Mouse (Mus musculus): ENCODE measurements at regions not wholly inside any gene's neighbourhood (a gene's known extent, or its start where the extent isn't known, plus 50 kb on each side); places are given as distances from the start of the nearest gene placed in this dataset.

DNA sequence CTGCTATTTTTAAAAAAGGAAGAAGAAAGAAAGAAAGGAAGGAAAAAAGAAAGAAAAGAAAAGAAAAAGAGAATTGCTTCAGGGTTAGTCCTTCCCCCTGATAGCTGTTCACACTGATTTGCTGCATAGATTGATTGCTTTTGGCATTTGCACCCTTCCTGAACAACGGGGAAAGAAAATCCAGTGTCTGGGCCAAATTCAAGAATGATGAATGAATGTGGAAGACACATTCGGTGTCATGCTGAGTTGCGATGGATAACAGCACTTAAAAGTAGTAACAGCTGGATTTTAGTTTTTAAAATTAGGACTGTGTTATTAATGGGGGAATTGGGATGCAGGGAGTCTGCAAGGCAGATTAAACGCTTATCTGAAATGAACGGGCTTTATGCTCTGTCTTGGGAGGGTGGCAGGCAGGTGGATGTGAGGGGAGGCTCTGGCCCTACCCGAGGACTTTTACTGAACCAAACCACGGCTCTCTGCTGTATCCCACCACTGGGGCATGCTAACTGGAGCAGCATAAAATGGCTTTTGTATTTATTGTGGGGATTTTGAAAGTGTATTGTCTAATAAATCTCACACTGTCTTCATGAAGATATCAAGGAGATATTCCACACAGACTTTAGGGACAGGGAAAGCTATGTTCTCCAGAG, 114.4 kb downstream of the Lca5 start:
- H3K36me3 ChIP-seq: no peaks in the 10 kb centered on the region
- no peaks in the 10 kb centered on the region for H3K27me3 ChIP-seq (ENCODE audit: insufficient read depth, poor library complexity, severe bottlenecking)
- 57% methylated on average over 7 of the region's 7 CpGs for WGBS
- no peak overlapping the region for H3K4me3 ChIP-seq
- no peak overlapping the region for H3K27ac ChIP-seq
- no peak for DNase-seq (ENCODE audit: low spot score)
- H3K4me1 ChIP-seq: no peaks in the 10 kb centered on the region
- H3K9me3 ChIP-seq: no peaks in the 10 kb centered on the region

DNA sequence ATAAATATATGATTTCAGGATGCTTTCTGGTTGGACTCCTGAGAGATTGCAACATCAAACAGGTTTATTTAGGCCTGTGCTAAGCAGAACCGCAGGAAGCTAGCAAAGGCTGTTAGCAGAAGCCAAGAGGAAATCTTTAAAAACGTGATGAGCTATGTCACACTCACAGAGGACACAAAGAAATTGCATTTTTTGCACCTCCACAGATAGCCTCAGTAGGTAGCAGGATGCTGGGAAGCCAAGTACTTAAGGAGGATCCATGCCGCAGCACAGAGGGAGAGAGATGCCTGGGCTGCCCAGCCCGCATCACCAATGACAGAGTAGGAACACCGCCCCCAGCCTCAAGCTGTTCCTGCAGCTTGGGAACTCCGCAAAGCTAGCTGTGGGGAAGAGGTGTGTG, 115.0 kb downstream of the Lca5 start:
- Histone ChIP-seq H3K4me3 (no peak overlapping the region), H3K36me3 (no peaks in the 10 kb centered on the region), H3K9me3 (no peaks in the 10 kb centered on the region), H3K27ac (no peak overlapping the region), H3K4me1 (no peaks in the 10 kb centered on the region), H3K27me3 (ENCODE audit: insufficient read depth, poor library complexity, severe bottlenecking) (no peaks in the 10 kb centered on the region)
- DNase-seq (ENCODE audit: low spot score): no peak
- WGBS: 13% methylated on average over 6 of the region's 6 CpGs

DNA sequence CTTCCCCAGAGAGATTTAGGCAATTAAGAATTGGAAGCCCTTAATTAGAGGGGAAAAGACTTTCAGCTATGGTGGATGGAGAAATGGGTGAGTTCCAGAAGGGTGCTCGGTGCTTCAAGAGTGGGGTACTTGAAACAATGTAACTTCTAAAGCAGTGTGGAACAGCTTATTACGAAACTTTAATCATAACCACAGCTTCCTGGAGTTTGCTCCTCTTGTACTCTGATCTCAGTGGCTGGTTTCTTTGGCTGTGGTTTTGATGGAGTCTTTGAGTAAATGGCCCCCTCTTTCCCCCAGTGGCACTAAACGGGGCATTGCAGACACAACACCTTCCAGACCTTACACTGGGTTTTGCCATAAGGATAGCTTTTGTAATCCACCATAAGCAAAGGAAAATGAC, 116.6 kb downstream of the Lca5 start:
- Histone ChIP-seq H3K4me3 (no peak overlapping the region), H3K27ac (no peak overlapping the region), H3K27me3 (ENCODE audit: insufficient read depth, poor library complexity, severe bottlenecking) (no peaks in the 10 kb centered on the region), H3K4me1 (no peaks in the 10 kb centered on the region), H3K9me3 (no peaks in the 10 kb centered on the region), H3K36me3 (no peaks in the 10 kb centered on the region)
- 78% methylated on average over 3 of the region's 3 CpGs for WGBS
- DNase-seq (ENCODE audit: low spot score): no peak

DNA sequence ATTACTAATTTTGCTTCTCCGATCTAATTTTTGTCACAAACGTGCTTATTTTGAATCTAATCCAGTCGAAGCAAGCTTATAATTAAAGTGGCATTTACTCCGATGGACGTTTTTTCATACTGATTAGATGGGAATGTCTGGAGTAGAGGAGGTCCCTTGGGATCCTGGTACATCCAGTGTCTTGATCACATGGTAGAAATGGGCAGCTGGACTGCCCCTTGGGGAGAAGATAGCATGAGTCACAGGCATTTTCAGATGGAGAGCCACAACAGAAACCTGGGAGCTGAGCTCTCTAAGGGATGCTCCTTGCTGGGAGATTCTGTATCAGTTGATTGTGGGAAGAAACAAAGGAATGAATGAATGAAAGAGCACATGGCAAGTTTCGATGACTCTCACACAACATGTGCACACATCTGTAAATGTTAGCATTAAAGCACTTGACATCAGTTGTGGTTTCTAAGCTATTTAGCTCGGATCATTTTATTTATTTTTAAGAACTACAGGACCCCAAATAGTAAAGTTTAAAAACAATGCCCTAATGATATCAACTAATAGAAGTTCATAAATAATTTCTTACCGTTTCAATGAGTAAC, 117.8 kb downstream of the Lca5 start:
- H3K4me3 ChIP-seq: no peak overlapping the region
- no peak overlapping the region for H3K27ac ChIP-seq
- no peaks in the 10 kb centered on the region for H3K9me3 ChIP-seq
- no peaks in the 10 kb centered on the region for H3K36me3 ChIP-seq
- no peaks in the 10 kb centered on the region for H3K4me1 ChIP-seq
- no peaks in the 10 kb centered on the region for H3K27me3 ChIP-seq (ENCODE audit: insufficient read depth, poor library complexity, severe bottlenecking)
- DNase-seq (ENCODE audit: low spot score): no peak
- WGBS: 88% methylated on average over 8 of the region's 8 CpGs

DNA sequence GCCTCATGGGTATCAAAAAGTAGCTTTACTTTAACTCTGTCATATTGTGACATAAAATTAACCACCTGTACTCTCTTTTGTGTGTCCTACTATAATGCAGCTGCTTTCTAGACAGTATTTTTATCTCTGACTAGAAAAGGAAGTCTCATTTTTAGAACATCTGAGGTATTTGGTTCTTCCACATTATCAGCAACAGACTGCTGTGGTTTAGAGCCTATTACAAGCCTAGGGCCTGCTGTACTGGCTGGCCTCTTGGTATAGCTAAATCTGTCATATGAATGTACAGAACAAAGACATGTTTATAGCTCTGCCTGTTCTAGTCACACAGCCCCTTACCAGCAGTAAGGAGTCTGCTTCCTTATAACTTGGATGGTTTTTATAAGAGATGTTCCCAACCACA, 119.1 kb downstream of the Lca5 start:
- Histone ChIP-seq H3K27me3 (ENCODE audit: insufficient read depth, poor library complexity, severe bottlenecking) (no peaks in the 10 kb centered on the region), H3K27ac (no peak overlapping the region), H3K36me3 (no peaks in the 10 kb centered on the region), H3K4me1 (no peaks in the 10 kb centered on the region), H3K9me3 (no peaks in the 10 kb centered on the region), H3K4me3 (no peak overlapping the region)
- no peak for DNase-seq (ENCODE audit: low spot score)

DNA sequence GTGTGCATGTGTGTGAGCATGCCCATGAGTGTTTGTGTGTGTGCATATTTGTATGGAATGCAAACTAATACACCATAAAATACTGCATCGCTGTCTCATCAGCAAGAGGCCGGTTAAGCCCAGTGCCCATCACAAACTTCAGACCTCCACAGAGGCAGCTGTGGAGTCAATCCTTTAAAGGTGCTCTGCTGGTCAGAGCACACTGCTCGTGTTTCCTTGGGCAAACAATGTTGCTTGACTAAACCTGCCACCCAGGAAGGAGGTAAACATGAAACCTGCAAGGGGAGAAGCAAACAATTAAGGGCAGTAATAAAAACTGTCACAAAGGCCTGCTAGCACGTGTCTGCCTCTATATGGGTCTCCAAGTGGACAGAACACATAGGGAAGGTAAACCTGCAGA, 120.1 kb downstream of the Lca5 start:
- H3K4me1 ChIP-seq: no peaks in the 10 kb centered on the region
- 64% methylated on average over 4 of the region's 4 CpGs for WGBS
- DNase-seq (ENCODE audit: low spot score): no peak
- H3K4me3 ChIP-seq: no peak overlapping the region
- H3K27ac ChIP-seq: no peak overlapping the region
- no peaks in the 10 kb centered on the region for H3K9me3 ChIP-seq
- no peaks in the 10 kb centered on the region for H3K36me3 ChIP-seq
- H3K27me3 ChIP-seq (ENCODE audit: insufficient read depth, poor library complexity, severe bottlenecking): no peaks in the 10 kb centered on the region

DNA sequence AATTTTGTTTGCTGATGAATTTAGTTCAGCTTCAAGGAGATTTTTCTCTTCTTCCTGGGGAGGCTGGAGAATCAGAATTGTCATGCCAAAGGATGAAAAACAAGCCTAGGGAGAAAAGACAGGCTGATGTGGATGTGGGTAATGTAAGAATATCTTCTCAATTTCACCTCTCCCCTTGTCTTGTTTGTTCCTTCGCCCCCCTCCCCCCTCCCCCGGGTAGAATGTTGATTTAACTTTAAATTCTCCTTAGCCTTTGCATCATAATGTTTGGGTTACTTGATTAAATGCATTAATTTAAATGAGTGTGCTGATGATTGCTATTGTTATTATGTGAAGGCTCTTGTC, 124.1 kb downstream of the Lca5 start:
- H3K4me3 ChIP-seq: no peak overlapping the region
- H3K9me3 ChIP-seq: no peaks in the 10 kb centered on the region
- no peaks in the 10 kb centered on the region; the same call in 1 of the 2 replicates for H3K4me1 ChIP-seq
- no peak for DNase-seq (ENCODE audit: low spot score)
- H3K27me3 ChIP-seq (ENCODE audit: insufficient read depth, poor library complexity, severe bottlenecking): no peaks in the 10 kb centered on the region
- WGBS: 71% methylated on average over 2 of the region's 2 CpGs
- H3K36me3 ChIP-seq: no peaks in the 10 kb centered on the region
- no peak overlapping the region for H3K27ac ChIP-seq

DNA sequence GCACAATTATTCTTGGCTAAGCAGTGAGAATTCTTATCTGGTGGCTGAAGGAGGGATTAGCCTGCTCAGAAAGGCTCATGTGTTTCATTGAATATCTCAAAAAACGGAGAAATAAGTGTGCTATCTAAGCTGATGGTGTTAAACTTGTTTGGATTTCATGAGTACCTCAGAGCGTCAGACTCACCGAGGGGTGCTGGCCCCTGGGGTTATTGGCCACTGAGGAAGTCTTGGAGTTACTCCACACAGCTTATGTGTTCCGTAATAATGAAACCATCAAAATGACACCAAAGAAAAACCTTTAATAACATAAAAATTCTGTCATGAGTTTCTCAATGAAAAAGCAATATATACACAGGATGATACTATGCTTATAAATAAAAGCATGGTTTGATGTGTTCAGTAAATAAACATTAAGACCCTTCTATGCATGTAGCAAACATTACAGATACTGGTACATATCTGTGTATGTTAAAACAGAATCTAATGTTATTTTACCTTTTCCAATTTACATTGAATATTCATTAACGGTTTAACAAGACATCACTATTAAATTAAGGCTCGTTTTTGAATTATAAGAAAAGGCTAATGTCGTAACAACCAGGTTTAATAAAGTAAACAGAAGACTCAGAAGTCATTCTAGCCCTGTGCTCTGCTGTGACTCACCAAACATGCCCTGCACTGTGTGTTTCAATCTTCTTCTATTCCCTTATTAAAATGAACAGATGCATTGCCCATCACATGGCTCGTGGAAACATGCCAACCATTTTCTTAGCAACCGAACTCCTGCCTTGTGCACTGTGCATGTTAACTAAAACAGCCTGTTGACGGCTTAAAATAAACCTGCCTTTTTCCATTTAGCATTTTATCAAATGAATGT, 124.7 kb downstream of the Lca5 start:
- H3K27ac ChIP-seq: no peak overlapping the region
- no peaks in the 10 kb centered on the region for H3K27me3 ChIP-seq (ENCODE audit: insufficient read depth, poor library complexity, severe bottlenecking)
- no peaks in the 10 kb centered on the region; the same call in 1 of the 2 replicates for H3K4me1 ChIP-seq
- DNase-seq (ENCODE audit: low spot score): no peak
- 71% methylated on average over 10 of the region's 10 CpGs for WGBS
- H3K9me3 ChIP-seq: no peaks in the 10 kb centered on the region
- no peaks in the 10 kb centered on the region for H3K36me3 ChIP-seq
- no peak overlapping the region for H3K4me3 ChIP-seq

DNA sequence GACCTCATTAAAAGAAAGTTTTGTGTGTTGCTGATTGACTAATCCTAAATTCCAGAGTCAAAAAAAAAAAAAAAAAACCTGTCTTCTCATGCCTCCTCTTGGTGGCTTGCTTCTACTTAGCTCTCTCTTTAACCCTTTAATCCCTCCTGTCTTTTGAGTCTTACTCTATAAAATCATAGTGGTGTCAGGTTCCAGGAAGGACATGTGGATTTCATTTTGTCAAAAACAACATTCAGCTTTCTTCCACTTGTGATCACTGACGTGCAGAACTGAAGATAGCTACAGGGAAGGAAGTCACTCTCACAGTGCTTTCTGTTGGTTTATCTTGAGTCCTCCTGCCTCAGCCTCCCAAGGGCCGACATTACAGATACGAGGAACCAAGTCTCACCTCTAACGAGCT, 132.2 kb downstream of the Lca5 start:
- Histone ChIP-seq H3K9me3 (no peaks in the 10 kb centered on the region), H3K4me3 (no peak overlapping the region), H3K36me3 (no peaks in the 10 kb centered on the region), H3K27ac (no peak overlapping the region), H3K27me3 (ENCODE audit: insufficient read depth, poor library complexity, severe bottlenecking) (peaks cover 23% of the 10 kb centered on the region; the same call in 1 of the 2 replicates), H3K4me1 (no peaks in the 10 kb centered on the region)
- WGBS: 66% methylated on average over 4 of the region's 4 CpGs
- no peak for DNase-seq (ENCODE audit: low spot score)

DNA sequence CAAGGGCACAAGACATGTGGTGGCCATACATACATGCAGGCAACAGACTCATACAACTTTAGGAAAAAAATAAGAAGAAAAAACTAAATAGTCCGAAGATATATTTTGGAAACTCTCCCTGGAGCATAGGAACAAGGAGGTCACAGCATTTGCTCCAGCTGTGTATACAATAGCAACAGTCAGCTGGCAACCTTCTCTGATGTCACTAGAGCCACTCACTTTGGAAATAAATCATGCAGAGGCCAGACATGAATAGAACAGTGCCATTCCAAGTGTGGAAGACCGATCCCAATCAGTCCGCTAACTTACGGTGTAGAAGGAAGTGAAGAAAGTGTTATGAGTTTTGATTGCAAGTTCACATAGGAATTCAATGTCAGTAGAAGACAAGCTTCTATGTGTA, 132.8 kb downstream of the Lca5 start:
- no peaks in the 10 kb centered on the region for H3K4me1 ChIP-seq
- no peak overlapping the region for H3K27ac ChIP-seq
- no peaks in the 10 kb centered on the region for H3K9me3 ChIP-seq
- no peaks in the 10 kb centered on the region for H3K36me3 ChIP-seq
- H3K27me3 ChIP-seq (ENCODE audit: insufficient read depth, poor library complexity, severe bottlenecking): peaks cover 26% of the 10 kb centered on the region; the same call in 1 of the 2 replicates
- no peak overlapping the region for H3K4me3 ChIP-seq
- DNase-seq (ENCODE audit: low spot score): no peak
- 92% methylated on average over 4 of the region's 4 CpGs for WGBS

DNA sequence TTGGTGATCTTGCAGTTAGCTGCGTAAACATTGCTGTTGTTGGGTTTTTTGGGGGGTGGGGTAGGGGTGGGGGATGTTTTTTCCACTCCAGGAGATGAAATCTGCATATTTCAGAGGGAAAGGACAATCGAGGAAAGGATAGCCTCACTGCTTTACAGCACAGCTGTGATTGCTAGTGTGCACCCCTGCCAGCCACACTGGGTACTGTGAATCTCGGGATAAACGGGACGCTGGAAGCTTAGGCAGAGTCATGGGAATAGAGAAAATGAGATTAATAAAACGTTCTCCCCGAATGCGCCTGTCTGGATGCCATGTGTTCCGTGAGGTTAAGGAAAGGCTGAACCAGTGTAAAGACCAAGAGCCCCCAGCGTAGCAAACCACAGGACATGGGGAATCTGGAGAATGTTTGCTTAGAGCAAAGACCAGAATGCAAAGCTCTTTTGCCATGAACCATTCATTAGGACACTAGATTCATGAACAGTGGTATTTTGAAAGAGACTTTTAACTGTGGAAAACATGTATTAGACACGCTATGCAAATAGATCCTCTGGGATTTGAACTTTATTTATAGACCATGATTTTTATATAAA, 133.5 kb downstream of the Lca5 start:
- no peak for DNase-seq (ENCODE audit: low spot score)
- H3K4me1 ChIP-seq: no peaks in the 10 kb centered on the region
- no peak overlapping the region for H3K4me3 ChIP-seq
- no peaks in the 10 kb centered on the region for H3K36me3 ChIP-seq
- 79% methylated on average over 11 of the region's 11 CpGs for WGBS
- no peaks in the 10 kb centered on the region for H3K9me3 ChIP-seq
- H3K27me3 ChIP-seq (ENCODE audit: insufficient read depth, poor library complexity, severe bottlenecking): peaks cover 33% of the 10 kb centered on the region; the same call in 1 of the 2 replicates
- no peak overlapping the region for H3K27ac ChIP-seq

DNA sequence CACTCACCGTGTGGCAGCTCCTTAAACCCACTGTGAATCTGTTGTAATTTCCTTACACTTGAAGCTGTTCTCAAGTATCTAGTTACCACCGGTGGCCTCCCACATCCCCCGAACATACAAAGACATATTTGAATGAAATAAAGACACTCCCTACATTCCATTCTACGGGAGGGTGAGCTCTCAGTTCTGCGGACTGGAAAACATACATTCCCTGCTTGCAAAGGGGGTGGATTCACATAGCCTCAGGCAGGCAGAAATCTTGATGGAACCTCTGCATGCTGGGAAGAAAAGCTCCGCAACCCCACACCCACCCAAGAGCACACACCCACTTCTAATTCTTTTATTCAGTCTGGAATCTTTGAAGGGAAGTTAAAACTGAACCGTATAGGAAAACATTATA, 136.0 kb downstream of the Lca5 start:
- Histone ChIP-seq H3K27ac (no peak overlapping the region), H3K27me3 (ENCODE audit: insufficient read depth, poor library complexity, severe bottlenecking) (peaks cover 47% of the 10 kb centered on the region; the same call in 1 of the 2 replicates), H3K36me3 (no peaks in the 10 kb centered on the region), H3K9me3 (no peaks in the 10 kb centered on the region), H3K4me3 (no peak overlapping the region), H3K4me1 (no peaks in the 10 kb centered on the region)
- no peak for DNase-seq (ENCODE audit: low spot score)
- 63% methylated on average over 7 of the region's 7 CpGs for WGBS

DNA sequence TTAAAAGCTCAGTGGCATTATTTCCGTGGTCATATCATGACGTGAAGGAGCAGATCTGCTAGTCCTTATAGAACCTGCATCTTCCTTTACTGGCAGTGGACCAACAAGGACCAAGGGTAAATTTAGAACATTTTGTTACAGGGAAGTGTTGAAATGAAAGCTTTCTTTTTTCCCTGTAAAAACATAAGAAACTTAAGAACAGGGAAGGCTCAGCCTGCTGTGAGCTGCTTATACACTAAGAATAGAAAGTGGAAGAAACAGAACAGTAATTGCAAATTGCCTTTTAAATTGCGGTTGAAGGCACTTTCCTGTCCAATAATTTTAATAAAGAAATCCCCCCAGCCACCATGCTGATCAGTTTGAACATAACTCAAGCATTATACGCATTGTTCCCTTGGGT, 140.4 kb downstream of the Lca5 start:
- 79% methylated on average over 4 of the region's 4 CpGs for WGBS
- no peaks in the 10 kb centered on the region for H3K4me1 ChIP-seq
- no peak for DNase-seq (ENCODE audit: low spot score)
- no peaks in the 10 kb centered on the region for H3K36me3 ChIP-seq
- H3K27me3 ChIP-seq (ENCODE audit: insufficient read depth, poor library complexity, severe bottlenecking): peaks cover 35% of the 10 kb centered on the region; the same call in 1 of the 2 replicates
- H3K27ac ChIP-seq: no peak overlapping the region
- H3K4me3 ChIP-seq: no peak overlapping the region
- no peaks in the 10 kb centered on the region for H3K9me3 ChIP-seq

All from heart, embryonic 10.5 days (tissue).